ENCODE assay signal across 31 mouse cellular contexts in genomic region chr6:100271992-100272391, GRCm38 (mm10). TPM values are rescaled to one million over a fixed set of nuclear protein-coding genes. Genes with fewer than 3 reads are reported as not detected.
DNase-seq lines count a peak whose midpoint lies in the region; ATAC-seq and TF ChIP-seq lines count a peak whose summit lies in the region.
"Had no signal": no experiment of that assay in that cellular context is flagged by ENCODE, and none has a peak within 500 bp of the region (broad histone marks: within the 10 kb centered on the region; RNA-seq: fewer than 3 reads in every experiment).

No protein-coding gene starts in this region.

- ATAC-seq in neutrophil, adult 5-6 weeks (ENCODE audit: extremely low read depth, insufficient number of reproducible peaks, low FRiP score, poor library complexity, severe bottlenecking): peak; percentile 63; the same call in 1 of the 2 replicates
- ATAC-seq in intestine, embryonic 15.5 days: no peak
- ATAC-seq: forebrain, postnatal 0 days; lung, postnatal 0 days; midbrain, embryonic 16.5 days had no signal

- no peak for TF ChIP-seq CTCF in MEL (IDR thresholded peaks at IDR 0.05 in 2 of 3, conservative IDR thresholded peaks at IDR 0.05 in 1 of 3; ENCODE audit: control insufficient read depth in 1 of 3, insufficient read depth in 1 of 3, low read depth in 2 of 3, low read length in 3 of 3, poor library complexity in 1 of 3, severe bottlenecking in 1 of 3)
- no peak for TF ChIP-seq CTCF in gastrocnemius, adult 2 months (IDR thresholded peaks at IDR 0.05)

- no peaks in the 10 kb centered on the region for H3K9me3 ChIP-seq in MEL (replicated peaks; ENCODE audit: insufficient read depth, low read length)
- no peaks in the 10 kb centered on the region for H3K9me3 ChIP-seq in intestine, embryonic 15.5 days
- H3K9me3 ChIP-seq: embryonic facial prominence, embryonic 10.5 days; embryonic facial prominence, embryonic 15.5 days; forebrain, embryonic 12.5 days; heart, embryonic 12.5 days; neural tube, embryonic 12.5 days; stomach, embryonic 15.5 days had no signal

- DNase-seq in A20 (ENCODE audit: low read depth, low spot score): peak; percentile 56
- DNase-seq in MEL (ENCODE audit: low read depth, low spot score): peak; percentile 19
- DNase-seq in gastrocnemius, adult 2 months: no peak
- no peak for DNase-seq in retina, embryonic 14.5 days (ENCODE audit: low spot score)
- DNase-seq: adrenal gland, postnatal 25 days; cerebellum, adult 2 months; cerebellum, postnatal 14 days; forebrain, postnatal 0 days; gastrocnemius, postnatal 36 days; heart, adult 2 months; heart, postnatal 4 days; kidney, adult 11 months; kidney, postnatal 14 days; left cerebral cortex, postnatal 4 days; lung, adult 18-20 months; lung, postnatal 4 days; thymus, postnatal 14 days had no signal

- no peak overlapping the region for H3K27ac ChIP-seq in MEL (ENCODE audit: control insufficient read depth, low read depth, low read length)
- H3K27ac ChIP-seq in macrophage: peak overlapping the region; percentile 29
- no peak overlapping the region for H3K27ac ChIP-seq in gastrocnemius, adult 2 months
- H3K27ac ChIP-seq in intestine, embryonic 15.5 days: no peak overlapping the region
- H3K27ac ChIP-seq: embryonic facial prominence, embryonic 10.5 days; embryonic facial prominence, embryonic 15.5 days; forebrain, embryonic 12.5 days; heart, adult 2 months; hindbrain, embryonic 14.5 days; neural tube, embryonic 12.5 days; stomach, embryonic 15.5 days had no signal

- no peak overlapping the region for H3K4me2 ChIP-seq in intestine, embryonic 15.5 days (replicated peaks)
- H3K4me2 ChIP-seq: embryonic facial prominence, embryonic 15.5 days; forebrain, embryonic 12.5 days; heart, embryonic 12.5 days; hindbrain, embryonic 14.5 days; midbrain, embryonic 11.5 days; neural tube, embryonic 12.5 days; stomach, embryonic 15.5 days had no signal

- no peak for TF ChIP-seq POLR2A in MEL (IDR thresholded peaks at IDR 0.05; ENCODE audit: control insufficient read depth in 1 of 2, insufficient read depth in 1 of 2, low read depth in 1 of 2, low read length in 2 of 2, poor library complexity in 1 of 2)

- no peak for TF ChIP-seq RAD21 in MEL (IDR thresholded peaks at IDR 0.05; ENCODE audit: low read depth, low read length)

- peaks cover 0 to 8% of the 10 kb centered on the region in 2 experiments; a peak in 2 of 4 replicates for H3K36me3 ChIP-seq in MEL (ENCODE audit: control insufficient read depth in 1 of 2, insufficient read depth in 2 of 2, low read length in 2 of 2)
- no peaks in the 10 kb centered on the region for H3K36me3 ChIP-seq in macrophage (ENCODE audit: inconsistent target)
- no peaks in the 10 kb centered on the region for H3K36me3 ChIP-seq in intestine, embryonic 15.5 days
- H3K36me3 ChIP-seq: embryonic facial prominence, embryonic 15.5 days; forebrain, embryonic 12.5 days; heart, embryonic 12.5 days; neural tube, embryonic 12.5 days; stomach, embryonic 15.5 days had no signal

- no peaks in the 10 kb centered on the region for H3K27me3 ChIP-seq in MEL (ENCODE audit: control insufficient read depth in 1 of 2, insufficient read depth in 2 of 2, low read length in 2 of 2)
- H3K27me3 ChIP-seq in intestine, embryonic 15.5 days (replicated peaks): no peaks in the 10 kb centered on the region
- H3K27me3 ChIP-seq: embryonic facial prominence, embryonic 15.5 days; forebrain, embryonic 12.5 days; heart, embryonic 12.5 days; neural tube, embryonic 12.5 days; stomach, embryonic 15.5 days had no signal

- H3K4me1 ChIP-seq in MEL (ENCODE audit: control insufficient read depth in 1 of 2, insufficient read depth in 2 of 2, low read length in 2 of 2): peaks cover 0 to 11% of the 10 kb centered on the region in 2 experiments; a peak in 3 of 4 replicates
- H3K4me1 ChIP-seq in intestine, embryonic 15.5 days (replicated peaks): 0 out of 2 replicates have a peak, but pooled peaks cover 8% of the 10 kb centered on the region
- H3K4me1 ChIP-seq: neural tube, embryonic 12.5 days had no signal

- intact Hi-C loops in gastrocnemius, adult 2 months (cut with DNase I): no loop called here

- no peak overlapping the region for H3K9ac ChIP-seq in MEL (ENCODE audit: control insufficient read depth, low read depth, low read length, poor library complexity, severe bottlenecking)
- H3K9ac ChIP-seq in intestine, embryonic 15.5 days: no peak overlapping the region
- H3K9ac ChIP-seq: embryonic facial prominence, embryonic 15.5 days; forebrain, embryonic 12.5 days; forebrain, postnatal 0 days; heart, embryonic 12.5 days; hindbrain, embryonic 14.5 days; neural tube, embryonic 12.5 days; stomach, embryonic 15.5 days had no signal

- WGBS in macrophage (ENCODE audit: missing documents): 24% methylated on average over 3 of the region's 3 CpGs
- 73% methylated on average over 3 of the region's 3 CpGs for WGBS in intestine, embryonic 15.5 days

- H3K79me2 ChIP-seq in MEL (ENCODE audit: control insufficient read depth, insufficient read depth, low read length, poor library complexity) (peaks cover 37% of the 10 kb centered on the region), macrophage (ENCODE audit: inconsistent target) (peaks cover 100% of the 10 kb centered on the region)

- no peak for TF ChIP-seq EP300 in MEL (IDR thresholded peaks at IDR 0.05; ENCODE audit: low read depth in 1 of 2, low read length in 2 of 2)

- H3K4me3 ChIP-seq in MEL (ENCODE audit: control insufficient read depth in 1 of 2, insufficient read depth in 1 of 2, low read depth in 2 of 2, low read length in 2 of 2) (no peak overlapping the region), macrophage (ENCODE audit: inconsistent target) (no peak overlapping the region)
- H3K4me3 ChIP-seq in gastrocnemius, adult 2 months: no peak overlapping the region
- no peak overlapping the region for H3K4me3 ChIP-seq in intestine, embryonic 15.5 days (replicated peaks)
- H3K4me3 ChIP-seq: embryonic facial prominence, embryonic 10.5 days; embryonic facial prominence, embryonic 15.5 days; forebrain, embryonic 12.5 days; heart, adult 2 months; heart, embryonic 12.5 days; myocyte; neural tube, embryonic 12.5 days; stomach, embryonic 15.5 days had no signal

TF ChIP-seq in MEL, 35 proteins besides CTCF, POLR2A, EP300 and RAD21:
- TF ChIP-seq MAZ (IDR thresholded peaks at IDR 0.05; ENCODE audit: low read depth, low read length): no peak
- TF ChIP-seq BHLHE40 (IDR thresholded peaks at IDR 0.05; ENCODE audit: borderline replicate concordance, low read depth, low read length): no peak
- TF ChIP-seq RCOR1 (IDR thresholded peaks at IDR 0.05; ENCODE audit: low read depth, low read length): no peak
- no peak for TF ChIP-seq ZC3H11A (IDR thresholded peaks at IDR 0.05; ENCODE audit: low read depth, low read length)
- TF ChIP-seq KAT2A (conservative IDR thresholded peaks at IDR 0.05; ENCODE audit: low read depth, low read length): no peak
- TF ChIP-seq UBTF (IDR thresholded peaks at IDR 0.05; ENCODE audit: borderline replicate concordance, insufficient read depth, low read depth, low read length): no peak
- TF ChIP-seq MAX (IDR thresholded peaks at IDR 0.05; ENCODE audit: low read length): no peak
- TF ChIP-seq E2F4 (IDR thresholded peaks at IDR 0.05; ENCODE audit: borderline replicate concordance, low read depth, low read length): no peak

RNA-seq across cellular contexts. Expression of gene Rybp, which starts 15.3 kb away (rescaled TPM):
- total RNA-seq in MEL (2012; rRNA removed): 0.08 and 0.16 TPM in 2 replicates
- polyA plus RNA-seq in MEL (2012; ENCODE audit: insufficient read depth in 1 of 2, insufficient read length in 2 of 2, low read depth in 1 of 2, low replicate concordance in 2 of 2, missing spikeins in 1 of 2): 1 to 10 TPM in 1 of 2 experiments, not detected in 1; 3.8 TPM
- total RNA-seq in macrophage (2018; cell fraction: chromatin; rRNA removed): 10 to 100 TPM in 23 of 26 experiments, 1 to 10 TPM in 3; 8.8 to 35.6 (median 15.8) TPM
- 10 to 100 TPM; 17.2 to 37.2 (median 26.4) TPM for total RNA-seq in macrophage (2018; cell fraction: cytosol; rRNA removed)
- 10 to 100 TPM; 12.5 to 37.9 (median 23.8) TPM for total RNA-seq in macrophage (2018; cell fraction: nucleus; rRNA removed)
- 18.4 to 21.9 TPM (median 19.8 TPM) in 3 replicates for polyA plus RNA-seq in macrophage (2018)
- 46.5 and 71.1 TPM in 2 replicates for total RNA-seq in neutrophil, adult 5-6 weeks (2017)
- total RNA-seq in gastrocnemius, adult 2 months (2021): 1 to 10 TPM; 4.5 to 8.8 TPM
- 15.4 and 17.8 TPM in 2 replicates for polyA plus RNA-seq in intestine, embryonic 15.5 days (2015; fragmentation: Nextera tagmentation; extraction: Ambion mirVana)

Comparison
In these comparisons a context has a peak if more than half of its experiments do, and no peak if none do; other contexts are left out.
1. DNase-seq: peak in A20 (single experiment) and MEL (single experiment); none in gastrocnemius, adult 2 months (single experiment) and retina, embryonic 14.5 days (single experiment).